Mouse (Mus musculus): ENCODE data around the gene Sgsm2. TPM values are rescaled to one million over a fixed set of nuclear protein-coding genes. Genes with fewer than 3 reads are reported as not detected.

Sgsm2 gene
- polyA plus RNA-seq, 1 experiment from 2014 or later = 2.6 TPM

DNA sequence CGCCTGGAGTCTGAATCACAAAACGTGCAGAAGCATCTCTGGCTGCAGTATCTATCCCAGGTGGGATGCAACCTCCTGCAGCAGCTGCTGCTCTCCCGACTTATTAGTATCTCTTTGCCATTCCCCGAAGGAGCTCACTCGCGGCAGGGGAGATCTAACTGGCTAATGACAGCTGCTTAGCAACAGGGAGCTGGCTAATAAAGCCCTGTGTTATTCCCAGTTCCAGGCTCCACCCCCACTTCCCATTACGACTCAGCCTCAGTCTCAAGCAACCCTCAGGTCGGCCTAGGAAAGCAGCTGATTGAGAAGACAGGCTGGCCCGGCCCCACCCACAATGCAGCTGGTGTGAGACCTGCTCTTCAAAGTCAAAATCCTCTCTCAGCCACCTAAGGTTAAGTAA, 20.1 kb downstream of the Sgsm2 start:
- peaks cover 22% of the 10 kb centered on the region for H3K4me1 ChIP-seq
- no peaks in the 10 kb centered on the region for H3K36me3 ChIP-seq
- H3K27me3 ChIP-seq (replicated peaks) = 0 out of 2 replicates have a peak, but pooled peaks cover 4% of the 10 kb centered on the region
- no peak for ATAC-seq
- H3K4me3 ChIP-seq = no peak overlapping the region
- H3K9me3 ChIP-seq (replicated peaks) = no peaks in the 10 kb centered on the region
- no peak overlapping the region for H3K27ac ChIP-seq
- H3K4me2 ChIP-seq = peak overlapping the region; percentile 8; the same call in 1 of the 2 replicates
- WGBS (ENCODE audit: insufficient replicate concordance) = 15% methylated on average over 9 of the region's 9 CpGs
- H3K9ac ChIP-seq = no peak overlapping the region

DNA sequence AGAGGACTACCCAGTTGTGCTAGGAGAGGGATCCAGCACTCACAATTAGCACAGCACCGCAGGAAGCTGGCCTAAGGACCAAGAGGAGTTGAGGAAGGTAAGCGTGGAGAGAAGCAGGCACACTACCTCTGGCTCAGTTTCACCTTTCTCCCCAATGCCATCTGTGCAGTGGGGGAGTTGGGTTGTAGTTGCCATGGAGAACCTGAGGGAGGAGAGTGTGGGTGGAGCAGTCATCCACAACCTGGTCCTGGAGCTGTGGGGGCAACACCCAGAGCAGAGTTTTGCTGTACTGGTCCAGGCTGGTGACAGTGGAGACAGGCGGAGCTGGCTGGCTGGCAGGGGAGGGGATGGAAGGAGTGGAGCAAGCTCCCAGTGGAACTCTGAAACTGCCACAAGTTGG, 22.2 kb downstream of the Sgsm2 start:
- 71% methylated on average over 3 of the region's 3 CpGs for WGBS (ENCODE audit: insufficient replicate concordance)
- Histone ChIP-seq H3K4me2 (no peak overlapping the region), H3K4me1 (peaks cover 15% of the 10 kb centered on the region), H3K27ac (no peak overlapping the region), H3K4me3 (no peak overlapping the region), H3K36me3 (no peaks in the 10 kb centered on the region), H3K9ac (no peak overlapping the region), H3K27me3 (replicated peaks) (0 out of 2 replicates have a peak, but pooled peaks cover 4% of the 10 kb centered on the region), H3K9me3 (replicated peaks) (no peaks in the 10 kb centered on the region)
- no peak for ATAC-seq

DNA sequence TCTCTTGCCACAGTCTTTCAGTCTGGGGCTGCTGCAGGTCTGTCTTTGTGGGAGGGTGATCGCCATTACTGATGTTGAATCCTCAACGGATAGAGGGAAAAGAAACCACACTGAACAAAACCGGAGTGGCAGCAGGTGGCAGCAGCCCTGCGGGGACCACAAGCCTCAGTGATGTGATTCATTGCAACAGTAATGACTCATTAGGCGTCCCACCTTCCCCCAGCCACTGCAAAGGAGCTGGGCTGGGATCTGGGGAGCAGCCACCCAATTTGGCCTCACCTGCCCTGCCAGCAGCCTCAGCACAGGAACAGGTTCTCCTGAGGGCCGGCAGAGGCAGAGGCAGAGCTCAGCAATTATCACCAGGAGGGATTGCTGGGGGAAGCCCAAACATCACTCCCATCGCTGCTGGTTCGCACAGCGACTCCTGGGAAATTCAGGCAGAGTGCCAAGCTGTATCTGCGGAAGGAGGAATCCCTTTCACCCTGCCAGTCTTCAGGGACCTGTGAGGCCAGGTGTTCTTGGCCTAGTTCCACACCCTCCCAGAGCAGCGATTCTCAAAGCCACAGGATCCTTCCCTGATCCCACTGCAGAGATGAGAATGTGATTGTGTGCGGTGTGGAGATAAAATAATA, 25.8 kb downstream of the Sgsm2 start:
- Histone ChIP-seq H3K9ac (no peak overlapping the region), H3K9me3 (replicated peaks) (no peaks in the 10 kb centered on the region), H3K4me3 (no peak overlapping the region), H3K27ac (no peak overlapping the region), H3K36me3 (0 out of 2 replicates have a peak, but pooled peaks cover 7% of the 10 kb centered on the region), H3K27me3 (replicated peaks) (0 out of 2 replicates have a peak, but pooled peaks cover 4% of the 10 kb centered on the region), H3K4me1 (peaks cover 5% of the 10 kb centered on the region; the same call in 1 of the 2 replicates), H3K4me2 (no peak overlapping the region)
- no peak for ATAC-seq
- 58% methylated on average over 12 of the region's 12 CpGs for WGBS (ENCODE audit: insufficient replicate concordance)

DNA sequence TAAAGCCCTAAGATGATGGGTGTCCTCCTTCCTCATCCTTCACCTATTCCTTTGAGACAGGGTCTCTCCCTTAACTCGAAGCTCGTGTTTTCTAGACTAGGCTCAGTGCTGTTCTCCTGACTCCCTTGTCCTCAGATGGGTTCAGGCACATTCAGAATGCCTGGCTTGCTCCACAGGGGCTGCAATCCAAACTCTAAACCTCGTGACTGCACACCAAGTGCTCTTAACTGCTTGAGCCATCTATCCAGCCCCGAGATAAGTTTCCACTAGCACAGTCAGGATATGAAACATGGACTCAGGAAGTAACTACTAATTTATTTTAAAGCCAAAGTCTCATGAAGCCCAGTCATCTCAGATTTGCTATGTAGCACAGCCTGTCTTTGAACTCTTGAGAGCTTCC, 26.3 kb downstream of the Sgsm2 start:
- peaks cover 5% of the 10 kb centered on the region; the same call in 1 of the 2 replicates for H3K4me1 ChIP-seq
- no peak overlapping the region for H3K4me3 ChIP-seq
- ATAC-seq = no peak
- 58% methylated on average over 4 of the region's 4 CpGs for WGBS (ENCODE audit: insufficient replicate concordance)
- H3K27ac ChIP-seq = no peak overlapping the region
- 0 out of 2 replicates have a peak, but pooled peaks cover 4% of the 10 kb centered on the region for H3K27me3 ChIP-seq (replicated peaks)
- no peak overlapping the region for H3K4me2 ChIP-seq
- no peak overlapping the region for H3K9ac ChIP-seq
- H3K36me3 ChIP-seq = 0 out of 2 replicates have a peak, but pooled peaks cover 7% of the 10 kb centered on the region
- no peaks in the 10 kb centered on the region for H3K9me3 ChIP-seq (replicated peaks)

DNA sequence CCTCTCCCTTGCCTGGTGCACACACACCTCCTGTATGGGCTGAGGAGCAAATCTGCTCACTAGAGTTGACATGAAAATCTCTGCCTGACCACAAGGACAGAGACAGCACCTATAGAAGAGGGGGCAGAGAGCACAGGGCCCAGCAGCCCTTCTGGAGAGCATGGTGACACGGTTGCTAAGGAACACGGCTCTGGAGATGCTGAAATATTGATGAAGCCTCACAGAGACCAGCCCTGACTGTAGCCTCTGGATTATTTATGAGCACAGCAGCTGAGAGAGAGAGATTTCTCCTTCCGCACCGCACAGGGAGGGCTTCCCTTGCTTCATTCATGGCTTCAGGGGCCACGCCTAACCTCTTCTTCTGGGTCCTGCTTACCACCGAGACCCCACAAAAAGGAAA, 27.3 kb downstream of the Sgsm2 start:
- no peak for ATAC-seq
- Histone ChIP-seq H3K36me3 (0 out of 2 replicates have a peak, but pooled peaks cover 7% of the 10 kb centered on the region), H3K9ac (no peak overlapping the region), H3K4me2 (no peak overlapping the region), H3K4me1 (peaks cover 2% of the 10 kb centered on the region; the same call in 1 of the 2 replicates), H3K4me3 (no peak overlapping the region), H3K27me3 (replicated peaks) (0 out of 2 replicates have a peak, but pooled peaks cover 2% of the 10 kb centered on the region), H3K9me3 (replicated peaks) (no peaks in the 10 kb centered on the region), H3K27ac (no peak overlapping the region)
- WGBS (ENCODE audit: insufficient replicate concordance) = 77% methylated on average over 6 of the region's 6 CpGs

DNA sequence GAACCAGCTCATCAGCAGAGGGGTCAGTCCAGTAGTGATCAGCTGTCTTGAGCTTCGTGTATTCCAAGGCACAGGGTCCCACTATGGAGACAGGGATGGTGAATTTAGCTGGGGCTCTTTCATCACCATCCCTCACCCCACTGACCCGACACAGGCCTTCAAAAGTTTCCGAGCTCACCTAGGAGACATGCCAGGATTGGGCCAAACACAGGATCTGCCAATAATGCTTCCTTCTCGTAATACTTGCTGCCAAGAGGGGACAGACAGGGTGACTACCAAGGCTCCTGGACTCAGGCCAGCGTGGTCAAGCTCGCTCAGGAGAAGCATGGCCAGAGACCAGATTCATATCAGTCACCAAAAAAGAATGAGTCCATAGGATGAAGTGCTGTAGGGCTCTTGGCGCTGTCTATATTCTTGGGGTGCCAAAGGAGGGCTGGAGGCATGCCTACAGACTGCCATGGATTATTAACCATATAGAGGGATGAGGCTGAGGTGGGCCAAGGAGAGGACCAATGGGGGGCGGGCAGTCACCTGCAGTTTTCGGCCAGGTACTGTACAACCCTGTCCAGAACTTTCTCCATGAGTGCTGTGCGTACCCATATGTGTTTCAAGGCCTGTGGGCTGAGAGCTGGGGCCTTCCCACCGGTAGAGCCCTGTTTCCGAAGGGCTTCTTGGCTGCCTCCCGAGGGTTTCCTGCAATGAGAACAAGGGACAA, 28.7 kb downstream of the Sgsm2 start:
- WGBS (ENCODE audit: insufficient replicate concordance) = 79% methylated on average over 13 of the region's 13 CpGs
- ATAC-seq = no peak
- H3K4me1 ChIP-seq = no peaks in the 10 kb centered on the region
- no peaks in the 10 kb centered on the region for H3K27me3 ChIP-seq (replicated peaks)
- H3K4me2 ChIP-seq = no peak overlapping the region
- H3K36me3 ChIP-seq = 0 out of 2 replicates have a peak, but pooled peaks cover 7% of the 10 kb centered on the region
- no peak overlapping the region for H3K27ac ChIP-seq
- H3K9ac ChIP-seq = no peak overlapping the region
- H3K9me3 ChIP-seq (replicated peaks) = no peaks in the 10 kb centered on the region
- no peak overlapping the region for H3K4me3 ChIP-seq

DNA sequence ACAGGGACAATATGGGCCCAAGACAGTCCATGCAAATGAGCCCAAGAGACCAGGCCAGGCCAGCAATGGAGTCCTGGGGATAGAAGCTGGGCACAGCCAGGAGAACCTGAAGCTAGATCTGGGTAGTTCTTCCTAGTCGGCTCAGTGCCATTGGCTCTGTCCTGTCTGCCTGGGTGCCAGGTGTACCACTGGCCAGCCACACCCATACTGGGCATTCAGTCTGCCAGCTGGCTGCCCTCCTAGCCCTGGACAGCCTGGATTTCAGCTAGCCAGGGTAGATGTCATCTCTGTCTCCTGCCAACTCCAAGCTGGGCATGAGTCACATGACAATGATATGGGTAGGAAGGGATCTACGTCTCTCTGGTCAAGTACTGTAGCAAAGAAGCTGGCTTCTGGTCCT, 29.7 kb downstream of the Sgsm2 start:
- no peak for ATAC-seq
- Histone ChIP-seq H3K9ac (no peak overlapping the region), H3K27ac (no peak overlapping the region), H3K4me3 (no peak overlapping the region), H3K4me2 (no peak overlapping the region), H3K4me1 (no peaks in the 10 kb centered on the region), H3K27me3 (replicated peaks) (no peaks in the 10 kb centered on the region), H3K9me3 (replicated peaks) (no peaks in the 10 kb centered on the region), H3K36me3 (0 out of 2 replicates have a peak, but pooled peaks cover 7% of the 10 kb centered on the region)
- 69% methylated on average over 2 of the region's 2 CpGs for WGBS (ENCODE audit: insufficient replicate concordance)

DNA sequence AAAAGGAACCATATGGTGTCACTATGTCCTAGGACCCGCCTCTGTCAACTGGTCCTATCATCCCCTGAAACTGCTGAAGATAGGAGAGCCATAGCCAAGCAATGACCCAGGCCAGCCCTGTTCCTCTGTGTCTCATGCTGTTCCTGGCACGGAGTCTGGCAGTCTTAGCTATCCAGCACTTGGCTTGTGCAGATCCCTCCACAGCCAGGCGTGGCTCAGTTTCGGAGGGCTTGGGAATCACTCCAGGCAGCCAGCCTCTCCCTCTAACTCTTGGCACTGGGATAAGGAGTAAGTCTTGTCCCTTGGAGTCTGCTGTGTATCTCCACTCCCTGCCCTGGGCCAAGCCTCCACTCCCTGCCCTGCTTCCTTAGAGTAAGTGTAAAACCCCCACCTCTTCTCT, 30.2 kb downstream of the Sgsm2 start:
- Histone ChIP-seq H3K27me3 (replicated peaks) (no peaks in the 10 kb centered on the region), H3K9me3 (replicated peaks) (no peaks in the 10 kb centered on the region), H3K9ac (no peak overlapping the region), H3K4me1 (no peaks in the 10 kb centered on the region), H3K4me2 (no peak overlapping the region), H3K27ac (no peak overlapping the region), H3K4me3 (no peak overlapping the region), H3K36me3 (0 out of 2 replicates have a peak, but pooled peaks cover 7% of the 10 kb centered on the region)
- no peak for ATAC-seq
- WGBS (ENCODE audit: insufficient replicate concordance) = 73% methylated on average over 4 of the region's 4 CpGs

DNA sequence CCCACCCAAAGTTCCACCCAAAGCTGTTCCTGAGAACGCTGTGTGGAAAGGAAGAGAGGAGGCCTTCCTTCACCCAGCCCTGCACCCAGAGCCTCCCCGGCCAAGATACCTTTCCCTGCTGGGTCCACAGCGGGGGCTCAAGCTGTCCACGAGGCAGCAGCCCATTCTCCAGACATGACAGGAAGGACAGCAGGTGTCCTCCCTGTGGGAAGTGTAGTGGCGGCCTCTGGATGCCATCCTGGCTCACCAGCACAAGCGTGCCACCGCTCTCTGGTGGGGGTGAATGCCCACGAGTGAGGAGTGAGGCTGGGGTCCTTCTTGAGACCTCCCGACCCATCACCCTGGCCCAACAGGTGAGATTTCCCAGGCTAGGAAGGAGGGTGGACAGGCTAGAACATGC, 31.6 kb downstream of the Sgsm2 start:
- WGBS (ENCODE audit: insufficient replicate concordance) = 77% methylated on average over 9 of the region's 9 CpGs

DNA sequence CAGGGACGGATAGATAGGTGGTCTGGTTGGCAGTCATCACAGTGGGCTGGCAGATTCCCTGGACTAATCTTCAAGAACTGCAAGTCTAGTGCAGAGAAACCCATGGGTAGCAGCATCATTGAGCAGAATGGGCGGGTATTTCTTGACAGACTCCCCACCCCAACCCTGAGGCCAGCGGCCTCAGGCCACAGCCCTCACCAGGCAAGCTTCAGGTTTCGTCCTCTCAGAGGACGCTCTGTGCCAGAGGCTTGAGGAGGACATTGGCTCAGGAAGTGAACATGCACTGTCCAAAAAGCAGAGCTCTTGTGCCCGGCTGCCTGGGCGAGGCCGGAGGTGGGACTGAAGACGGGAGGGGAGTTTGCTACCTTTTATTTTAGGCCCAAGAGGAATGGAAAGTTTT, 32.4 kb downstream of the Sgsm2 start:
- Histone ChIP-seq H3K4me1 (no peaks in the 10 kb centered on the region), H3K36me3 (0 out of 2 replicates have a peak, but pooled peaks cover 7% of the 10 kb centered on the region), H3K4me2 (no peak overlapping the region), H3K27me3 (replicated peaks) (no peaks in the 10 kb centered on the region), H3K9ac (no peak overlapping the region), H3K9me3 (replicated peaks) (no peaks in the 10 kb centered on the region), H3K4me3 (no peak overlapping the region), H3K27ac (no peak overlapping the region)
- ATAC-seq = no peak
- 82% methylated on average over 9 of the region's 9 CpGs for WGBS (ENCODE audit: insufficient replicate concordance)

More for the DNA sequence above, 31.6 kb downstream of the Sgsm2 start:
- Histone ChIP-seq H3K36me3 (0 out of 2 replicates have a peak, but pooled peaks cover 7% of the 10 kb centered on the region), H3K27ac (no peak overlapping the region), H3K9ac (no peak overlapping the region), H3K4me3 (no peak overlapping the region), H3K9me3 (replicated peaks) (no peaks in the 10 kb centered on the region), H3K4me1 (no peaks in the 10 kb centered on the region), H3K27me3 (replicated peaks) (no peaks in the 10 kb centered on the region), H3K4me2 (no peak overlapping the region)
- no peak for ATAC-seq

DNA sequence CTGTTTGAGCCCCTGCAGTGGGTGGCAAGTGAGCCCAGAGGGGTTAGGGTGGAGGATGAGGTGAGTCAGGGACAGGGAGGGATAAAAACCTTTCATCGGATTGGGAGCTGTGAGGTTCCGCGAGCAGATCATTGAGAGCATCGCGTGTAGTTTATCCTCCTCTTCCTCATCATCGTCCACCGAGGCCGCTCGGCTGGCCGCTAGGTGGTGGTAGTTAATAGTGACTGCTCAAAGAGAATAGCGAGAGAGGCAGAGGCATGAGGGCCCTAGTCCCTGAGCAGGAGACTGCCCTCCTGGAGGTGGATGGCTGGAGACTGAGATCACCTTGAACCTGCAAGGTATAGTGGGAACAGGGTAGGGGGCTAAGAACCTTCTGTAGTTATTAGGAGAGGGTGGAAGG, 33.4 kb downstream of the Sgsm2 start:
- Histone ChIP-seq H3K4me2 (no peak overlapping the region), H3K9me3 (replicated peaks) (no peaks in the 10 kb centered on the region), H3K27me3 (replicated peaks) (no peaks in the 10 kb centered on the region), H3K4me3 (no peak overlapping the region), H3K9ac (no peak overlapping the region), H3K27ac (no peak overlapping the region), H3K36me3 (0 out of 2 replicates have a peak, but pooled peaks cover 7% of the 10 kb centered on the region), H3K4me1 (no peaks in the 10 kb centered on the region)
- no peak for ATAC-seq
- WGBS (ENCODE audit: insufficient replicate concordance) = 28% methylated on average over 11 of the region's 11 CpGs

DNA sequence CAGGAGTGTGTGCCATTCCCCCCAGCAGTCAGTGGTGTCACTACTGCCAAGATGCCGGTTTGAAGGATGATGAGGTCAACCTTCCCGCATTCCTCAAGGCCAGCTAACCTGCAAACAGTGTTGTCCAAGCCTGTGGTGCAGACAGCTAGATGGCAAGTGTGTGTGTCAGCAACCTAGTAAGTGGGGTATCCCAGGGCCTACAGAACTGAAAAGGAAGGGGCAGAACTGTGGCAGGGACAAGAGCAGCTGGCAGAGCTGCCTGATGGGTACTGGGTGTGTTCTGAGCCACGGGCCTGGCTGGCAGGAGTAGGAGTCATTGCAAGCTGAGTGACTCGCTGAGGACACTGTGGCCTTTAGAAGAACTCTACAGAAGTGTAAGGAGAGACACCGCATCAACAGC, 34.7 kb downstream of the Sgsm2 start:
- H3K4me1 ChIP-seq = no peaks in the 10 kb centered on the region
- no peak overlapping the region for H3K4me3 ChIP-seq
- no peak overlapping the region for H3K9ac ChIP-seq
- ATAC-seq = no peak
- H3K4me2 ChIP-seq = no peak overlapping the region
- WGBS (ENCODE audit: insufficient replicate concordance) = 78% methylated on average over 5 of the region's 5 CpGs
- H3K36me3 ChIP-seq = 0 out of 2 replicates have a peak, but pooled peaks cover 1% of the 10 kb centered on the region
- H3K27ac ChIP-seq = no peak overlapping the region
- no peaks in the 10 kb centered on the region for H3K9me3 ChIP-seq (replicated peaks)
- no peaks in the 10 kb centered on the region for H3K27me3 ChIP-seq (replicated peaks)

Measured in liver, embryonic 12.5 days (tissue).